Mouse (Mus musculus): ENCODE results near the gene Oat. TPM values are rescaled to one million over a fixed set of nuclear protein-coding genes. Genes with fewer than 3 reads are reported as not detected.

The Oat gene
- polyA plus RNA-seq, 1 experiment from 2014 or later, result 123 TPM

DNA sequence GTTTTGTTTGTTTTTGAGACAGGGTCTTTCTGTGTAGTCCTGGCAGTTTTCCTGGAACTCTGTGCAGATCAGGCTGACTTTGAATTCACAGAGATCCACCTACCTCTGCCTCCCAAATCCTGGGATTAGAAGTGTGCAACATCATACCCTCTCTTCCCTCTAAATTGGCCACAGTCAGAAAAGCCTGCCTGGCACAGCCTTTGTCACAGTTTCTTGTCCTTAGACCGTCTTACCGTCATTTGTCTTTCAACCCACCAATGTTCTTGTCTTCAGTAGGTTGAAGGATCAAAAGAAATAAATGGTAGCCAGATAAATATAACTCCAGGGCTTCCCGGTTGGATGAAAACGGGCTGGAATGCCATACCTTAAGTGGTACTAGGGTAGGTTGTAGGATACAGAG lies 28.5 kb upstream of the Oat start:
- ATAC-seq, result no peak
- Histone ChIP-seq H3K27me3 (peaks cover 74% of the 10 kb centered on the region), H3K9ac (no peak overlapping the region), H3K9me3 (replicated peaks) (no peaks in the 10 kb centered on the region), H3K36me3 (ENCODE audit: poor library complexity, severe bottlenecking) (no peaks in the 10 kb centered on the region), H3K4me2 (no peak overlapping the region), H3K27ac (no peak overlapping the region), H3K4me3 (no peak overlapping the region), H3K4me1 (peaks cover 8% of the 10 kb centered on the region)
- WGBS, result 79% methylated on average over 4 of the region's 4 CpGs

DNA sequence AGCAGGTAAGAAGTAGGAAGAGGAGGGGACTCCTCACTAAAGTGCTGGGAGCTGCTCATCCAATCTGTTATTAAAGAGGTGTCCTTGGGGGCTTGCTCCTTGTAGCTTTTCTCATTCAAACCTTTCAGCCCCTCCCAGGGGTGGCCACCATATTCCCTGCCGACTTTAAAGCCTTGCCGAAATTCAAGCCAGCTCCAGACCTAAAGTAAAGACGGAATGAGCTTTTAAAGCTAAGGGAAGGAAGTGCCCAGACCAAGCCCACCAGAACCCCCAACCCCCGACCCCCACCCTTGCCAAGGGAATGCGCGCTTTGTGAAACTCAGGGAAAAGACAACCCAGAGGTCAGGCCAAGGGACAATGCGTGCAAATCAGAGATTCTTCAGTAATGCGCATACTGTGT lies 24.7 kb upstream of the Oat start:
- no peak overlapping the region for H3K27ac ChIP-seq
- H3K4me2 ChIP-seq, result no peak overlapping the region
- no peak overlapping the region for H3K4me3 ChIP-seq
- no peaks in the 10 kb centered on the region for H3K9me3 ChIP-seq (replicated peaks)
- no peaks in the 10 kb centered on the region for H3K36me3 ChIP-seq (ENCODE audit: poor library complexity, severe bottlenecking)
- peaks cover 97% of the 10 kb centered on the region for H3K27me3 ChIP-seq
- peaks cover 26% of the 10 kb centered on the region for H3K4me1 ChIP-seq
- no peak overlapping the region for H3K9ac ChIP-seq
- ATAC-seq, result no peak
- 7% methylated on average over 8 of the region's 8 CpGs for WGBS

DNA sequence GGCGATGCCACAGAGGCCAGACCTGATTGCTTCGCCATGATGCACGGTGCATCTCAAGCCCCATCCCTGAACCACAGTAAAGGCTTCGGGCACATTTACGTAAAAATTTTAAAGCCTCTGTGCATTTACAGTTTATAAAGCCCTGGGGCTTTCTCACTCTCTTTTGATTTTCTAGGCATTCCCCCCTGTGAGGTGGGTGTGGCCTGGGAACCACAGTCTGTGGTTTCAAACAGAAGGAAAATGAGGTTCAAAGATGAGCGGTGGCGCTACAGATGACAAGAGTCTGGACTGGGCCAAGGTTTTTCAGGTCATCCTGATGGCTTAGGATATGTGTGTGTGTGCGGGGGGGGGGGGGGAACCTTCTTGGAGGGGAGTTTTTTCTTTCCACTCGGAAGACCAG lies 23.8 kb upstream of the Oat start:
- peak overlapping the region; percentile 30; the same call in 1 of the 2 replicates for H3K9ac ChIP-seq
- peaks cover 26% of the 10 kb centered on the region for H3K4me1 ChIP-seq
- no peaks in the 10 kb centered on the region for H3K36me3 ChIP-seq (ENCODE audit: poor library complexity, severe bottlenecking)
- ATAC-seq, result no peak
- H3K4me2 ChIP-seq, result peak overlapping the region; percentile 69
- 2% methylated on average over 9 of the region's 9 CpGs for WGBS
- peaks cover 99% of the 10 kb centered on the region for H3K27me3 ChIP-seq
- H3K4me3 ChIP-seq, result peak overlapping the region; percentile 37
- H3K27ac ChIP-seq, result no peak overlapping the region
- no peaks in the 10 kb centered on the region for H3K9me3 ChIP-seq (replicated peaks)

DNA sequence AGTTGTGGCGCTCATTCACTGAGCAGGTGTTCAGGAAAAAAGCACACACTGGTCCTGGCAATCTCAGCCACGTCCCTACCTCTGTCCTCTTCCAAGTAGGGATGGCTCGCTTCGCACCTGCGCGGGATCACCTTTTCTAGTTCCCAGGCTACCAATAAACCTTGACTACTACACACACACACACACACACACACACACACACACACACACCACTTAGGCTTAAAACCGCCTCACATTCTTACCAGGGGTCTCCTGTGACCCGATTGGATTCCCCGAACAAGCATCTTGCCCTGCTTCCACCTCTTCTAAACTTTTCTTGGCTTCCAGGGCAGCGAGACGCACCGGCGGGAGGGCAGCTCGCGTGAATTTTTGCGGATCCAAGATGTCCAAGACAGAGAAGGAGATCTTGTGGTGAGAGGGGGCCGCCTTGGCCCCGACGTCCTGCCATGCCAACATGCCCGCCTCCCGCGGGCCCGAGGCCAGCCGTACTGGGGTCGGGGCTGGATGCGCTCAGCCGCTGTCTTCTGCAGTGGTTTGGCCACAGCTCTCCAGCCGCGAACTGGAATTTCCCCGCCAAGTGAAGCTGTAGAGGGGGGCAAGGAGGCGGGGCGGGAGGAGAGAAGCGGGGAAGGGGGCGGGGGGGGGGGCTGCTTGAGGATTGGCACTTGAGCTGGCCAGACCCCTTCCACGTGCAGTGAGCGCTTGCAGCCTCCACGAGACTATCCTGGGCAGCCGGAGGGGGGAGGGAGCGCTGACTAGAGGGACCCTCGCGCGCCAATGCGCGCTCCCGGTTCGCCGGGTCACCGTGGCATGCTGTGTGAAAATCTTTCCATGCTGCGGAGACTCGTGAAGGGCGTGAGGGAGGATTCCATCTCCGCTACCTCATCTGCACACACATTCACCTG lies 23.1 kb upstream of the Oat start, which contains the start of gene Nkx1-2:
Gene Nkx1-2, minus strand, starts transcription at position 567 of the 905 bp plus-strand sequence.
- ATAC-seq, result no peak
- Histone ChIP-seq H3K9me3 (replicated peaks) (no peaks in the 10 kb centered on the region), H3K27ac (no peak within 1 kb of the TSS), H3K36me3 (ENCODE audit: poor library complexity, severe bottlenecking) (no peaks in the 10 kb centered on the region), H3K4me1 (peaks cover 26% of the 10 kb centered on the region), H3K9ac (peak within 1 kb of the TSS; percentile 30; the same call in 1 of the 2 replicates), H3K4me3 (peak within 1 kb of the TSS; percentile 37), H3K4me2 (peak within 1 kb of the TSS; percentile 69), H3K27me3 (peaks cover 98% of the 10 kb centered on the region)
- under 1% methylated on average over 45 of the region's 52 CpGs for WGBS

DNA sequence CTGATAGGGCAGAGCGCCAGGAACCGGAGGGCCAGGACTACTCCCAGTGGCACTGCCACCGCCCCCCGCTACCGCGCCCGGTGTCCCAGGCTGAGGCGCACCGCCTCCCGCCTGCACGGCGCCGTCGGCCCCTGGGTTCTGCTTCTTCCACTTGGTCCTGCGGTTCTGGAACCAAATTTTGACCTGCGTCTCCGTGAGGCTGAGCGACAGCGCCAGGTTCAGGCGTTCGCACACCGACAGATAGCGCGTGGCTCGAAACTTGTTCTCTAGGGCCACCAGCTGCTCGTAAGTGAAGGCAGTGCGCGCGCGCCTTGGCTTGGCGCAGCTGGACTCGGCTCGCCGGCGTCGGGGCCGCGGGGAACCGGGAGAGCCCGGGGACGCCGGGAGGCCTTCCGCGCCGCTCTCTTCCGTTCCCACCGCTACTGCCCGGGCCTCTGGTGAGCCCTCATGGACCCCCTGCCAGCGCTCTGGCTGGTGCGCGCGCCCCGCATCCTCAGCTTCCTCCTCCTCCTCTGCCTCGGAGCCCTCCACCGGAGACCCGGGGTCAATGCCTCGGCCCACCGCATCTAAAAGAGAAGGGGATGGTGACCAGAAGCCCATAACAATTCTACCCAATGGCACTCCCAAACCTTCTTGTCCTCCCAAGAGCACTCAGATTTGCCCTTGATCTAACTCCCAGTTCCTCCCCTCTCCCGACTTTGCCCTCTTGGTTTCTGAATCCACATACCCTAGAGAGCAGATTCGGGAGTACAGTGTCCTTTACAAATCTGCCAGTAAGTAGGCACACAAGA lies 21.2 kb upstream of the Oat start:
- Histone ChIP-seq H3K27me3 (peaks cover 85% of the 10 kb centered on the region), H3K9ac (0 out of 2 replicates have a peak overlapping the region, but pooled peaks have one; percentile 27)
- under 1% methylated on average over 44 of the region's 60 CpGs for WGBS

DNA sequence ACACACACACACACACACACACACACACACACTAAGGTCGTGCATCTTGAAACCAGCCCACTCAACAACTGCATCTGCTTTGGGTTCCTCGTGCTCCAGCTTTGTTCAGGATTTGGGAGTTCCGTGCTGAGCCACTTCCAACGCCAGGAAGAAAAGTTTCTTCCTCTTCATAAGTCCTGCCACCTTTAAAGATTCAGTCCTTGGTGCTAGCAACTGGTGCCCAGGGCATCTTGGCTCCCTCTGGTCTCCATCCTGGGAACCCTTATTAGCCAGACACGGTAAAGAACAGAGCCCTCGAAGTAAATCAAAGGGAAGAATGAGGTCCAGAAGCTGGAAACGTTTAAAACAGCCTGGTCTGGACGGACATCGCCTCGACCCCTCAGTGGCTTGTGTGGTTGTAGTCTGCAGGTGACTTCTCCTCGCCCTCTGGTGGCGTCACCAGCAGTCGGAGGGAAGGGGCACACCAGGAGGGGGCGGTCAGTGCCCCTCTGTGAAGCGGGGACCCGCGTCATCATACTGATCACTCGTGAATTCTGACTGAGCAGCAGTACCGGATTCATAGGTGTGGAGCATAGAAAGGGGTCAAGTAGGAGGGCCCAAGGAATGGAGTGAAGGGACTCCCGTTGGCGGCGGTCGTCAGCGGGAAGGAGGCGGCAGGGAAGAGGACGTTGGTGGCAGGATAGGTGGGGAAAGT lies 20.5 kb upstream of the Oat start:
- 2% methylated on average over 26 of the region's 26 CpGs for WGBS
- 0 out of 2 replicates have a peak overlapping the region, but pooled peaks have one; percentile 9 for H3K9ac ChIP-seq

More for the DNA sequence above, 21.2 kb upstream of the Oat start:
- Histone ChIP-seq H3K4me2 (peak overlapping the region; percentile 72), H3K27ac (no peak overlapping the region), H3K9me3 (replicated peaks) (no peaks in the 10 kb centered on the region), H3K4me3 (peak overlapping the region; percentile 42), H3K36me3 (ENCODE audit: poor library complexity, severe bottlenecking) (no peaks in the 10 kb centered on the region), H3K4me1 (peaks cover 26% of the 10 kb centered on the region)
- 0 out of 2 replicates have a peak, but pooled peaks have one; percentile 38 for ATAC-seq

DNA sequence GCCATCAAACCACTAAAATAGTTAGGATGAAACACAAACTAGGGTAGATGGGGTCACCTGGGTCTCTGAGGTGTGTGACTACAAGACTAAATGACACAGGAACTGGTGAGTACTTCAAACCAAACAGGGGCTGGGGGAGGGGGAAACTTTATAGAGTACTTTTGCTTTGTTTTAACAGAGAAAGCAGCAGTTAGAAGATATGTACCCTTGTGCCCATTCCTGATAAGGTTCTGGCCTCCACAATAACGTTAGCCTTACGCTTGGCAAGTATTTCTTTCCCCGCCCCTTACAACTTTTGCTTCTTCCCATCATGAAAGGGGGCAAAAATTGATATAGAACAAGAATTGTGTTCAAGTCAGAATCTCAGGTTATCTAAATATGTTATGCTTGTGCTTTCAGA lies 19.6 kb upstream of the Oat start:
- 83% methylated on average over 3 of the region's 3 CpGs for WGBS
- Histone ChIP-seq H3K4me3 (no peak overlapping the region), H3K27ac (no peak overlapping the region), H3K27me3 (peaks cover 68% of the 10 kb centered on the region), H3K4me1 (peaks cover 26% of the 10 kb centered on the region), H3K36me3 (ENCODE audit: poor library complexity, severe bottlenecking) (no peaks in the 10 kb centered on the region), H3K4me2 (no peak overlapping the region), H3K9me3 (replicated peaks) (no peaks in the 10 kb centered on the region), H3K9ac (no peak overlapping the region)
- ATAC-seq, result no peak

More for the DNA sequence above, 20.5 kb upstream of the Oat start:
- no peak for ATAC-seq
- Histone ChIP-seq H3K4me2 (peak overlapping the region; percentile 72), H3K4me1 (peaks cover 26% of the 10 kb centered on the region), H3K9me3 (replicated peaks) (no peaks in the 10 kb centered on the region), H3K27ac (no peak overlapping the region), H3K36me3 (ENCODE audit: poor library complexity, severe bottlenecking) (no peaks in the 10 kb centered on the region), H3K4me3 (peak overlapping the region; percentile 42), H3K27me3 (peaks cover 77% of the 10 kb centered on the region)

DNA sequence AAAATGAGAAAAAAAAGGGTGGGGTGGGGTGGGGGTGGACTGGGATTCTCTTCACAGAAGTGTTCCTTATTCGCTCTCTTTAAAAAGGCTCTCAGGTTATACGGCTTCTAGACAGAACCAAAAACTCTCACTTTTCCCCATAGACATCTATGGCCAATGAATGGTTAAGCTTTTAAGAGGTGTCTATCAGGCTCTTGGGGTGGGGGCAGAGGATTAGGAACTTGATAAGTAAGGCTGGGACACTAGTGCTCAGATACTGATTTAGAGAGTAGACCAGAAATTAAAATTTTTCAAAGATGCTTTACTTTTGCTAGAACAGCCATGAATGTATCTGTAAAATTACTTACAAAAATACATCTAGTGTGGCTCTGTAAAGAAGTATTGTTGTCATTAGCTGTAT lies 18.1 kb upstream of the Oat start:
- H3K4me3 ChIP-seq, result no peak overlapping the region
- ATAC-seq, result no peak

DNA sequence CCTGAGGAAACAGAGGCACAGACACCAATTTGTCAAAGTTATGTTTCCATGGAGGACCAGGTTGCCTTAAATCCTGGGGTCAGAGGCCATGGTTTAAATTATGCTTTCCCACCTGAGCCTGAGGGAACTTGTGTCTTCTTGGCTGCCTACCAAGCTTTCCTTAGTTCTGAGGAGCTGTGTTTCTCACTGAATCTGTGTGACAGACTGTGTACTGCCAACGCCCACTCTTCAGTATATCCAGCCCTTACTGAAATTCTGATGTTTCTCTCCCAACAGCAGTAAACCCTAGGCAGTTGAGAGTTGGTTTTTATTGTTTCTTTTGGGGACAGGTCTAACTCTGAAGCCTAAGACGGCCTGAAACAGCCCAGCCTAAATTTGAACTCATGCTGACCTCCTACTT lies 17.6 kb upstream of the Oat start:
- no peak for ATAC-seq
- no peaks in the 10 kb centered on the region for H3K9me3 ChIP-seq (replicated peaks)
- H3K4me1 ChIP-seq, result peaks cover 11% of the 10 kb centered on the region
- WGBS, result 73% methylated on average over 2 of the region's 2 CpGs
- no peak overlapping the region for H3K27ac ChIP-seq
- no peak overlapping the region for H3K4me3 ChIP-seq
- no peak overlapping the region for H3K9ac ChIP-seq
- peaks cover 48% of the 10 kb centered on the region for H3K27me3 ChIP-seq
- H3K4me2 ChIP-seq, result no peak overlapping the region
- no peaks in the 10 kb centered on the region for H3K36me3 ChIP-seq (ENCODE audit: poor library complexity, severe bottlenecking)

More for the DNA sequence above, 18.1 kb upstream of the Oat start:
- no peak overlapping the region for H3K27ac ChIP-seq
- no peak overlapping the region for H3K4me2 ChIP-seq
- no peaks in the 10 kb centered on the region for H3K9me3 ChIP-seq (replicated peaks)
- no peak overlapping the region for H3K9ac ChIP-seq
- peaks cover 53% of the 10 kb centered on the region for H3K27me3 ChIP-seq
- peaks cover 14% of the 10 kb centered on the region for H3K4me1 ChIP-seq
- H3K36me3 ChIP-seq (ENCODE audit: poor library complexity, severe bottlenecking), result no peaks in the 10 kb centered on the region
- 96% methylated on average over 2 of the region's 2 CpGs for WGBS

DNA sequence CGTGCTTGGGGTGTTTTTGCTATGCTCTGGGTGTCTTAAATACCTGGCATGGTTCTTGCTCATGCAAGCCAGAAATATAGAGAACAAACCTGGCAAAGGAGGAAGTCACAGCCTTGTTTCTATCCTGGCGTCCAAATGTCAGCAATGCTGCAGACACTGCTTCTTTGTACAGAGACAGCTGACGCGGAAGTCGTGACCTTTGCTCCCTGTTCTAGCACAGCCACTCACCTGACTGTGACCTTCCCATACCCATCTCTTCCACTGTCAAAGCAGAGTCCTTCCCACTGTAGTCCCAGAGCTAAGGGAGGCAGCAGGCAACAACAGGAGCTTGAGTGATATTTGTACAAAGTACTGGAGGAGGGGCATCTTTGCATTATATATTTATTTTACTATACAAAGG lies 13.4 kb upstream of the Oat start:
- WGBS, result 66% methylated on average over 5 of the region's 5 CpGs
- no peak for ATAC-seq
- H3K36me3 ChIP-seq (ENCODE audit: poor library complexity, severe bottlenecking), result no peaks in the 10 kb centered on the region
- peaks cover 6% of the 10 kb centered on the region; the same call in 1 of the 2 replicates for H3K27me3 ChIP-seq
- no peaks in the 10 kb centered on the region for H3K9me3 ChIP-seq (replicated peaks)
- no peak overlapping the region for H3K4me3 ChIP-seq
- no peak overlapping the region for H3K27ac ChIP-seq
- no peak overlapping the region for H3K4me2 ChIP-seq
- no peaks in the 10 kb centered on the region for H3K4me1 ChIP-seq
- H3K9ac ChIP-seq, result no peak overlapping the region

DNA sequence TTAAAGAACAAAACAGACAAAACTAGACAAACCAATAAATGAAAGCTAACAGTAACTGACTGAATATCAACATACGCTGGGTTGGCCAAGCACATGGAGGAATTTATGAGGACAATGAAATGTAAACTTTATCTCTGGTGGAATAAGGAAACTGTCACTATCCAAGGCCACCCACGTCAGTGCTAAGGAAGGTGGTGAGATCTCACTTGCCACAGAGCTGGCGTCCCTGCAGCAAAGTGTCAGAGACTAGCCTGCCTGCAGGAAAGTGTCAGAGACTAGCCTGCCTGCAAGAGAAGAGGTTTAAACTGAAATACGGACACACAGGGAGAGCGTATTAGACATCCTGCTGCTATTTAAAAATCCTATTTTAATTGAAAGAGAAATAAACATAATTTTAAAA lies 11.0 kb upstream of the Oat start:
- Histone ChIP-seq H3K9me3 (replicated peaks) (no peaks in the 10 kb centered on the region), H3K4me2 (no peak overlapping the region), H3K36me3 (ENCODE audit: poor library complexity, severe bottlenecking) (no peaks in the 10 kb centered on the region), H3K27ac (no peak overlapping the region), H3K4me1 (no peaks in the 10 kb centered on the region), H3K27me3 (no peaks in the 10 kb centered on the region), H3K9ac (no peak overlapping the region), H3K4me3 (no peak overlapping the region)
- ATAC-seq, result no peak
- WGBS, result 72% methylated on average over 5 of the region's 5 CpGs

Measured in forebrain, embryonic 13.5 days (tissue).